Mouse (Mus musculus): ENCODE data around the gene H2-M10.6.

- TF ChIP-seq CTCF (IDR thresholded peaks at IDR 0.05; ENCODE audit: low read depth) = no peak
- TF ChIP-seq EP300 (optimal IDR thresholded peaks at IDR 0.05) = no peak
Measured at GRCm38 (mm10) chr17:36781533-36781932, 30.4 kb upstream of the H2-M10.6 start.

All from stomach, postnatal 0 days (tissue).